Mouse (Mus musculus) hindbrain, embryonic 13.5 days (tissue): Measurements from ENCODE around the gene Dynlt1f. TPM values are rescaled to one million over a fixed set of nuclear protein-coding genes. Genes with fewer than 3 reads are reported as not detected.
"Not testable (repeated sequence)": the region's sequence is repeated elsewhere in the genome, so short reads cannot be mapped to it uniquely, and the experiment has no call there.

ENCODE experiments used
- ATAC-seq: fragments of 200-750 bp; cut with Nextera tagmentation; 2 replicates; pipeline ENCODE4 v1.8.0; 2017; ENCODE audit warnings: moderate TSS enrichment; ENCODE audit not compliant: low FRiP score
- H3K27ac ChIP-seq: fragments of 300-500 bp; sonication (generic); 2 replicates; pipeline ENCODE4 v1.5.1; 2015; ENCODE audit warnings: inconsistent platforms, mild to moderate bottlenecking, moderate library complexity
- H3K27me3 ChIP-seq: fragments of 300-500 bp; sonication (generic); 2 replicates; pipeline ENCODE4 v1.6.1; 2015; ENCODE audit warnings: mild to moderate bottlenecking, inconsistent platforms
- H3K36me3 ChIP-seq: fragments of 300-500 bp; sonication (generic); 2 replicates; pipeline ENCODE4 v1.6.1; 2015; ENCODE audit warnings: mild to moderate bottlenecking, inconsistent platforms
- H3K4me1 ChIP-seq: fragments of 300-500 bp; sonication (generic); replicated peaks from 2 replicates; pipeline ENCODE4 v1.6.1; 2015; ENCODE audit warnings: inconsistent platforms
- H3K4me2 ChIP-seq: fragments of 300-500 bp; sonication (generic); 2 replicates; pipeline ENCODE4 v1.6.1; 2015; ENCODE audit warnings: inconsistent platforms, mild to moderate bottlenecking, moderate library complexity
- H3K4me3 ChIP-seq: fragments of 300-500 bp; sonication (generic); 2 replicates; pipeline ENCODE4 v1.5.1; 2015; ENCODE audit warnings: mild to moderate bottlenecking, inconsistent platforms
- H3K9ac ChIP-seq: fragments of 300-500 bp; sonication (generic); 2 replicates; pipeline ENCODE4 v1.6.1; 2015; ENCODE audit warnings: mild to moderate bottlenecking, inconsistent platforms
- H3K9me3 ChIP-seq: fragments of 300-500 bp; sonication (generic); 2 replicates; pipeline ENCODE4 v1.6.1; 2016; ENCODE audit warnings: inconsistent platforms
- WGBS: fragments of 180-500 bp; shearing (Covaris S2); methylation state at CpG from one replicate; pipeline ENCODE4 v1.1.7; 2015; 5-methylcytosine and 5-hydroxymethylcytosine counted together
- polyA plus RNA-seq: library from polyadenylated mRNA; unstranded; fragments of >200 nt; fragmentation: Nextera tagmentation; extraction: Ambion mirVana; gene quantifications from 2 replicates; pipeline ENCODE4 v1.2.1, GENCODE M21; 2015

Gene Dynlt1f
- polyA plus RNA-seq, 1 experiment from 2014 or later, result 340 TPM

DNA sequence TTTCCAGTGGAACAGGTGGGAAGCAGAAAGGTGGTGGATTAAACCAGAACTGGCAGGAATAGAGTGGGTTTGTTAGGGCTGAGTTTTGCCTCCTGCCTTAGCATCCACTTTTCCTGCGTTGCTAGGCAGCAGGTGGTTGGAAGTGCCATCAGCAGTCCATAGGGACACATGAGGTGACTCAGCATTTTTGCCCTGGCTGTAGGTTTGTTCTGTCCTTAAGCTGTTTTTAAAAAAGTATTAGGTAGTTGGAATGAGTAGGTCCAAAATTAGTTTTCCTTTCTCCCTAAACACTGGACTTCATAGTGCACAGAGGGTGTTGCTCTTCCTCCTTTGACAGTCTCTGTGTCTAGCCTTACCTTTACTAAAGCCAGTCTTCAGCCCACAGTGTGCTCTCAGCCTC, 50.4 kb downstream of the Dynlt1f start:
- H3K4me1 ChIP-seq, H3K4me2 ChIP-seq, H3K9ac ChIP-seq, H3K27me3 ChIP-seq, H3K4me3 ChIP-seq, H3K36me3 ChIP-seq, H3K9me3 ChIP-seq, H3K27ac ChIP-seq, ATAC-seq: not testable (repeated sequence)
- 67% methylated on average over 1 of the region's 1 CpGs for WGBS

DNA sequence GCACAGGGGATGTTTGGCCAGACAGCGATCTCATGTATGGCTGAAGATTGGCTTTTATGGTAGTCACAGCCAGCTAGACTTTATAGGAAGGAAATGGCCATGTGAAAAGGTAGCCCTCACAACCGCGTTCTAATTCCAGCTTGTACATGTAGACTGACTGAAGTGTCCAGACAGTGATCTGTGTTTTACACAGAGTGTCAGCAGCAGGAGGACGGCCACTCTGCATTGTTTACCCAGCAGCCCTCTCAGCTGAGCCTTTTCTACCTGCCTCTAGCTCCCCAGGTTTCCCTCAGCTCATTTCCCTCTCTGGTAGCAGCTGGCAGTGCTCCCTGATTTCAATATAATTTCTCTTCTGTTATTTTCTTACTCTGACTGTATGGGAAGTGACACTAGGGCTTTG, 53.5 kb downstream of the Dynlt1f start:
- H3K27ac ChIP-seq, H3K36me3 ChIP-seq, H3K9ac ChIP-seq, H3K4me1 ChIP-seq, H3K27me3 ChIP-seq, H3K9me3 ChIP-seq: not testable (repeated sequence)
- Histone ChIP-seq H3K4me2 (peak overlapping the region; percentile 40), H3K4me3 (peak overlapping the region; percentile 28)
- ATAC-seq, result peak; percentile 46
- WGBS, result 28% methylated on average over 3 of the region's 4 CpGs

DNA sequence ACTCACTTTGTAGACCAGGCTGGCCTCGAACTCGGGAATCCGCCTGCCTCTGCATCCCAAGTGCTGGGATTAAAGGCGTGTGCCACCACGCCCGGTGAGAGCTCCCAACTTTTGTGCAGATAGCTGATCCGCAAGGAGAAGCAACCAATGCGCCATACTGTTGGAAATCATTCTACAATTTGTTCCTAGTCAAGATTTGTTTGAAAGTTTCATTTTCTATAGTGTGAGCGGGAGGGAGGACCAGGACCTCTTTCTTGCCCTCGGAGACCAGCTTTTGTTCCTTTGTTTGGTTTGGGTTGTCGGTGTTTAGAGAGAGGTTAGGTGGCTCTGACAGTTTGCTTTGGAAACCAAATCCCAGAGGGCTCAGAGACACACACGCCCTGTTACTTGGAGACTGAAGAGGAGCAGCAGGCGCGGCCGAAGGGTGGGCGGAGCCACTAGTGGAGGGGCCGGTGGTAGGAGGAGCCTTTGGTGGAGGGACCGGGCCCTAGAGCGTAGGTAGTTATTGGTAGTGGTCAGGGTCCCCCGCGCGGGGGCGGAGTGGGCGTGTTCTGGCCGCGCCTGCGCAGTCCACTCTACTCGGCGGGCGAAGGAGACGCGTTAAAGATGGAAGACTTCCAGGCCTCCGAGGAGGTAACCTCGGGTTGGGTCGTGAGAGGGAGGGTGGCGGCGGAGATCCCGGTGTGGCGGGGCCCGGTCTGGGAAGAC, 54.3 kb downstream of the Dynlt1f start, which contains the start of gene Dynlt1c:
Dynlt1c (plus strand) TSS at position 468 of the 708 bp plus-strand sequence.
- not testable (repeated sequence) for H3K9ac ChIP-seq, H3K4me1 ChIP-seq, H3K36me3 ChIP-seq, H3K27me3 ChIP-seq, H3K9me3 ChIP-seq, H3K27ac ChIP-seq
- peak within 1 kb of the TSS; percentile 42 for H3K4me2 ChIP-seq
- peak; percentile 93 for ATAC-seq
- 9% methylated on average over 30 of the region's 40 CpGs for WGBS
- H3K4me3 ChIP-seq, result peak within 1 kb of the TSS; percentile 32

DNA sequence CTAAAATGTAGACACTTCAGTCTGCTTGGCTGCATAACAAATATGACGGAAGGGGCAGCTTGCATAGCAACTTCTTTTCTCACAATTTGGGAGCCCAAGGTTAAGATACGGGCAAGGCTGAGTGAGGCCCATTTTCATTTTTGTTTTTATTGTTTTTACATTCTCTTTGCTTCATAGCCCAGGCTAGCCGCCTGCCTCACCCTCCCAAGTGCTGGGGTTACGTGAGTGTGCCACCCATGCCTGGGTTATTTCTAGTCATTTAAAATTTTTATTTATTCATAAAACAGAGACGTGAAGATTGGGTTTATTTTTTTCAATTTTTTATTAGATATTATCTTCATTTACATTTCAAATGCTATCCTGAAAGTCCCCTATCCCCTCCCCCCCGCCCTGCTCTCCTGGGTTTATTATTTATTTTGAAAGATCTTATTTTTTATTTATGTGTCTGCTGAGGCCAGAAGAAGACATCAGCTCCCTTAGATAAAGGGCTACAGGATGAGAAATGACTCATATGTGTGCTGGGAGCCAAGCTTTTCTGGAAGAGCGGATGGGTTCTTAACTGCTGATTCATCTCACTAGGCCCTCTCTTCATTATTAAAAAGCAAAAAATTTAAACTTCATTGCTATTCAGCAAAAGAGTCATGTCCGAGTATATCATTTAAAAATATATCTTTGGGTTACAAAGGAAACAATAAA, 55.3 kb downstream of the Dynlt1f start:
- WGBS, result 91% methylated on average over 6 of the region's 8 CpGs
- H3K4me2 ChIP-seq, H3K9ac ChIP-seq, ATAC-seq, H3K27me3 ChIP-seq, H3K4me1 ChIP-seq, H3K27ac ChIP-seq, H3K9me3 ChIP-seq, H3K4me3 ChIP-seq, H3K36me3 ChIP-seq: not testable (repeated sequence)

DNA sequence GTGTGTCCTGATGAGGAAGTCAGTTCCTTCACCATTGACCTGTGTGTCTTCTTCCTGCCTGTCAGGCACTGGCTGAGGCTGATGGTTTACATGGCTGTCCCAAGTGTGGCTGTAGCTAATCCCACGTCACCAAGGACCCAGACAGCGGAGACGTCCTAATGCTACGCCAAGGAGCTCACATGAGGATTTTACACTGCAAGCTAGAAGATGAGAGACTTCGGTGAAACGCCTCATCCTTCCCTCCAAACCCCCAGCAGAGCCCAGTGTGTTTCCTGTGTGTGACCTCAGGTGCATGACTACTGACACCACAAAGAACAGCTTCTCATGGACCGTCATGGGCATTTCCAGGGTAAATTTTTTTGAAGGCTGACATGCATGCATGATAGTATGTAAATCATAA, 57.3 kb downstream of the Dynlt1f start:
- H3K27ac ChIP-seq, ATAC-seq: not testable (repeated sequence)
- 95% methylated on average over 7 of the region's 7 CpGs for WGBS

More for the DNA sequence above, 57.3 kb downstream of the Dynlt1f start:
- not testable (repeated sequence) for H3K4me2 ChIP-seq, H3K4me3 ChIP-seq, H3K9ac ChIP-seq, H3K36me3 ChIP-seq, H3K9me3 ChIP-seq, H3K27me3 ChIP-seq, H3K4me1 ChIP-seq

Other genes starting within 250 kb of the Dynlt1f start
- gene Dynlt1b, start 225.8 kb downstream of the Dynlt1f start, polyA plus RNA-seq, result 1,230 and 1,256 TPM in 2 replicates
- 73.6 and 86.6 TPM in 2 replicates for gene Dynlt1c, start 54.2 kb downstream of the Dynlt1f start, polyA plus RNA-seq
- 0.40 and 0.78 TPM in 2 replicates for gene Sytl3, start 3.2 kb upstream of the Dynlt1f start, polyA plus RNA-seq
- 53.9 and 94.4 TPM in 2 replicates for gene Ezr, start 126.9 kb upstream of the Dynlt1f start, polyA plus RNA-seq